Mouse (Mus musculus) heart, postnatal 0 days (tissue): ENCODE results near the gene Sestd1. TPM values are rescaled to one million over a fixed set of nuclear protein-coding genes. Genes with fewer than 3 reads are reported as not detected.
A peak's percentile ranks its signal among the peaks of the same experiment; 100 is the strongest.

Experiments
- ATAC-seq: fragments of 200-750 bp; cut with Nextera tagmentation; 2 replicates; pipeline ENCODE4 v1.8.0; 2017; ENCODE audit warnings: low read depth, moderate number of reproducible peaks, moderate library complexity; ENCODE audit not compliant: insufficient read depth
- DNase-seq: peaks from one replicate; pipeline ENCODE4 v3.0.0-alpha.2; 2016; ENCODE audit warnings: low spot score
- H3K27ac ChIP-seq: fragments of 300-500 bp; sonication (generic); 2 replicates; pipeline ENCODE4 v1.5.1; 2014; ENCODE audit warnings: low read depth, mild to moderate bottlenecking
- H3K27me3 ChIP-seq: fragments of 300-500 bp; sonication (generic); 2 replicates; pipeline ENCODE4 v1.6.1; 2014; ENCODE audit warnings: low read length, mixed read lengths; ENCODE audit not compliant: control insufficient read depth, insufficient read depth
- H3K36me3 ChIP-seq: fragments of 300-500 bp; sonication (generic); replicated peaks from 2 replicates; pipeline ENCODE4 v1.6.1; 2014; ENCODE audit warnings: low read length, mixed read lengths; ENCODE audit not compliant: control insufficient read depth, insufficient read depth
- H3K4me1 ChIP-seq: fragments of 300-500 bp; sonication (generic); 2 replicates; pipeline ENCODE4 v1.6.1; 2014; ENCODE audit warnings: antibody characterized with exemption; ENCODE audit not compliant: control insufficient read depth, insufficient read depth
- H3K4me2 ChIP-seq: fragments of 300-500 bp; sonication (generic); 2 replicates; pipeline ENCODE4 v1.6.1; 2014; ENCODE audit warnings: low read depth, mild to moderate bottlenecking, low read length, moderate library complexity
- H3K4me3 ChIP-seq: fragments of 300-500 bp; sonication (generic); 2 replicates; pipeline ENCODE4 v1.5.1; 2014; ENCODE audit warnings: low read depth, low read length
- H3K9ac ChIP-seq: fragments of 300-500 bp; sonication (generic); replicated peaks from 2 replicates; pipeline ENCODE4 v1.6.1; 2014; ENCODE audit warnings: low read depth, low read length, mixed read lengths
- H3K9me3 ChIP-seq: fragments of 300-500 bp; sonication (generic); replicated peaks from 2 replicates; pipeline ENCODE4 v1.6.1; 2016; ENCODE audit warnings: low read length; ENCODE audit not compliant: control insufficient read depth
- CTCF ChIP-seq: IDR thresholded peaks from 2 replicates; pipeline ENCODE4 v1.5.1; 2016; ENCODE audit warnings: antibody characterized with exemption, control low read depth, low read depth
- EP300 ChIP-seq: IDR thresholded peaks from 2 replicates; pipeline ENCODE4 v1.6.1; 2016; ENCODE audit warnings: antibody characterized with exemption, low read depth
- WGBS: fragments of 180-500 bp; shearing (Covaris S2); extraction: QIAGEN DNeasy Blood & Tissue Kit; methylation state at CpG from one replicate; pipeline ENCODE4 v1.1.7; 2014; 5-methylcytosine and 5-hydroxymethylcytosine counted together
- polyA plus RNA-seq: library from polyadenylated mRNA; unstranded; fragments of >200 nt; fragmentation: Nextera tagmentation; extraction: Ambion mirVana; gene quantifications from 2 replicates; pipeline ENCODE4 v1.2.1, GENCODE M21; 2015
- total RNA-seq: library from RNA; depleted of rRNA; stranded (reverse); fragments of >200 nt; gene quantifications from 2 replicates; pipeline ENCODE4 v1.2.3, GENCODE M21; 2014; ENCODE audit warnings: low replicate concordance

The Sestd1 gene
- total and polyA plus RNA-seq, 2 experiments from 2014 or later: 9.7 to 9.8 TPM

- peak; percentile 50; the same call in 1 of the 2 replicates for ATAC-seq
- Histone ChIP-seq H3K36me3 (0 out of 2 replicates have a peak, but pooled peaks cover 2% of the 10 kb centered on the region), H3K4me3 (no peak overlapping the region), H3K4me2 (no peak overlapping the region), H3K27ac (no peak overlapping the region), H3K4me1 (peaks cover 19% of the 10 kb centered on the region), H3K27me3 (no peaks in the 10 kb centered on the region), H3K9me3 (no peaks in the 10 kb centered on the region), H3K9ac (no peak overlapping the region)
- no peak for TF ChIP-seq EP300
- peak; percentile 90 for TF ChIP-seq CTCF
- WGBS: 35% methylated on average over 8 of the region's 8 CpGs
- peak; percentile 45 for DNase-seq
Measured at GRCm38 (mm10) chr2:77249771-77250681, 30.4 kb downstream of the Sestd1 start.

- Histone ChIP-seq H3K4me1 (peaks cover 19% of the 10 kb centered on the region), H3K9ac (no peak overlapping the region), H3K4me3 (no peak overlapping the region), H3K36me3 (0 out of 2 replicates have a peak, but pooled peaks cover 8% of the 10 kb centered on the region), H3K27me3 (no peaks in the 10 kb centered on the region), H3K27ac (0 out of 2 replicates have a peak overlapping the region, but pooled peaks have one; percentile 32), H3K9me3 (no peaks in the 10 kb centered on the region), H3K4me2 (no peak overlapping the region)
- WGBS: 92% methylated on average over 1 of the region's 1 CpGs
- no peak for ATAC-seq
- no peak for DNase-seq
- no peak for TF ChIP-seq CTCF
- no peak for TF ChIP-seq EP300
Measured at GRCm38 (mm10) chr2:77248416-77248815, 32.0 kb downstream of the Sestd1 start.

GRCm38 (mm10) chr2:77247200-77247830 is 33.1 kb downstream of the Sestd1 start:
- 66% methylated on average over 10 of the region's 10 CpGs for WGBS
- TF ChIP-seq EP300: no peak
- no peak for TF ChIP-seq CTCF
- Histone ChIP-seq H3K9ac (no peak overlapping the region), H3K4me3 (no peak overlapping the region), H3K9me3 (no peaks in the 10 kb centered on the region), H3K27me3 (no peaks in the 10 kb centered on the region), H3K4me1 (peaks cover 19% of the 10 kb centered on the region), H3K27ac (peak overlapping the region; percentile 32; the same call in 1 of the 2 replicates), H3K36me3 (0 out of 2 replicates have a peak, but pooled peaks cover 11% of the 10 kb centered on the region), H3K4me2 (no peak overlapping the region)
- DNase-seq: no peak
- peak; percentile 66; the same call in 1 of the 2 replicates for ATAC-seq

- H3K4me2 ChIP-seq: no peak overlapping the region
- WGBS: 45% methylated on average over 3 of the region's 3 CpGs
- ATAC-seq (no peak), DNase-seq (no peak)
- H3K36me3 ChIP-seq: peaks cover 17% of the 10 kb centered on the region; the same call in 1 of the 2 replicates
- TF ChIP-seq EP300: no peak
- TF ChIP-seq CTCF: no peak
- peaks cover 19% of the 10 kb centered on the region for H3K4me1 ChIP-seq
- peak overlapping the region; percentile 22; the same call in 1 of the 2 replicates for H3K9ac ChIP-seq
- no peaks in the 10 kb centered on the region for H3K27me3 ChIP-seq
- no peaks in the 10 kb centered on the region for H3K9me3 ChIP-seq
- H3K27ac ChIP-seq: peak overlapping the region; percentile 64
- H3K4me3 ChIP-seq: no peak overlapping the region
Measured at GRCm38 (mm10) chr2:77245806-77246205, 34.6 kb downstream of the Sestd1 start.

- H3K36me3 ChIP-seq: peaks cover 25% of the 10 kb centered on the region
- 88% methylated on average over 6 of the region's 6 CpGs for WGBS
- no peak overlapping the region for H3K4me2 ChIP-seq
- no peak overlapping the region for H3K27ac ChIP-seq
- peaks cover 12% of the 10 kb centered on the region for H3K4me1 ChIP-seq
- no peak overlapping the region for H3K4me3 ChIP-seq
- DNase-seq (no peak), ATAC-seq (no peak)
- H3K27me3 ChIP-seq: no peaks in the 10 kb centered on the region
- H3K9ac ChIP-seq: no peak overlapping the region
- no peaks in the 10 kb centered on the region for H3K9me3 ChIP-seq
- TF ChIP-seq CTCF (no peak), EP300 (no peak)
Measured at GRCm38 (mm10) chr2:77242248-77242647, 38.1 kb downstream of the Sestd1 start.
